6 mouse cellular contexts compared by ENCODE assay signal in the genomic region with DNA sequence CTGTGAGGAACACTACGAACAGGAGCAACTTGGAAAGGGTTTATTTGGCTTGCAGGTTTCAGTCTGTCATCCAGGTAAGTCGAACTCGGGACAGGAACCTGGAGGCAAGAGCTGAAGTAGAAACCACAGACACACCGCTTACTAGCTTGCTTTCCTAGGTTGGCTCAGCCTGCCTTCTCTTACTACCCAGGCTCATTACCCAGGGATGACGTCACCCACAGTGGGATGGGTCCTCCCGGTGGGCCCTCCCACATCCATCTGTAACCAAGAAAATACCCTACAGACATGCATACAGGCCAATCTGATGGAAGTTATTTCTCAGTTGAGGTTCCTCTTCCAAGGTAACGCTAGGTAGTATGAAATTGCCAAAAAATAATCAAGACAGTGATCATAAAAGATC.
"Had no signal": no experiment of that assay in that cellular context is flagged by ENCODE, and none has a peak within 500 bp of the region (broad histone marks: within the 10 kb centered on the region; RNA-seq: fewer than 3 reads in every experiment).

No protein-coding gene starts in this region.

- H3K9me3 ChIP-seq: limb, embryonic 15.5 days had no signal

- DNase-seq: thymus, adult 18-20 months had no signal

- H3K36me3 ChIP-seq: limb, embryonic 15.5 days; liver, embryonic 13.5 days had no signal

- H3K4me3 ChIP-seq: left cerebral cortex, adult 2 months; limb, embryonic 15.5 days; liver, embryonic 13.5 days had no signal

- H3K4me2 ChIP-seq: limb, embryonic 15.5 days; liver, embryonic 13.5 days; midbrain, embryonic 11.5 days had no signal

- H3K27ac ChIP-seq: left cerebral cortex, adult 2 months; limb, embryonic 15.5 days; liver, embryonic 13.5 days had no signal

- H3K9ac ChIP-seq: limb, embryonic 15.5 days; liver, embryonic 13.5 days had no signal

- ATAC-seq: midbrain, embryonic 16.5 days had no signal
